Mouse (Mus musculus): ENCODE measurements around the gene Pcgf1. TPM values are rescaled to one million over a fixed set of nuclear protein-coding genes. Genes with fewer than 3 reads are reported as not detected.

Pcgf1 gene
- polyA plus RNA-seq, 1 experiment from 2014 or later, result 43.1 TPM

MicroRNAs within 50 kb of the gene (microRNA counts, 519-probe panel; counts per million panel counts)
- microRNA mmu-miR-3470a+mmu-miR-3470b, result 971 counts per million, percentile 37 among the panel's probes with 10 or more counts

Small RNA genes lying within 50 kb of the gene (microRNA-seq; reads per million reads assigned to microRNA genes)
- gene Mir3470a, result not detected
- gene Mir7040, result 0.79 reads per million

Other genes starting within 250 kb of the Pcgf1 start
- gene Sema4f, start 138.1 kb upstream of the Pcgf1 start, polyA plus RNA-seq (2015; fragmentation: Nextera tagmentation; extraction: Ambion mirVana), result 1.1 and 1.6 TPM in 2 replicates
- 0.29 and 0.69 TPM in 2 replicates for gene M1ap, start 131.0 kb upstream of the Pcgf1 start, polyA plus RNA-seq (2015; fragmentation: Nextera tagmentation; extraction: Ambion mirVana)
- gene Dok1, start 44.4 kb upstream of the Pcgf1 start, polyA plus RNA-seq (2015; fragmentation: Nextera tagmentation; extraction: Ambion mirVana), result 14.5 and 14.8 TPM in 2 replicates
- 24.4 and 26.1 TPM in 2 replicates for gene Loxl3, start 43.7 kb upstream of the Pcgf1 start, polyA plus RNA-seq (2015; fragmentation: Nextera tagmentation; extraction: Ambion mirVana)
- gene Aup1, start 23.3 kb upstream of the Pcgf1 start, polyA plus RNA-seq (2015; fragmentation: Nextera tagmentation; extraction: Ambion mirVana), result 244 and 260 TPM in 2 replicates
- gene Htra2, start 22.6 kb upstream of the Pcgf1 start, polyA plus RNA-seq (2015; fragmentation: Nextera tagmentation; extraction: Ambion mirVana), result 91.9 and 94.3 TPM in 2 replicates
- 5.0 and 5.2 TPM in 2 replicates for gene Dqx1, start 20.0 kb upstream of the Pcgf1 start, polyA plus RNA-seq (2015; fragmentation: Nextera tagmentation; extraction: Ambion mirVana)
- gene Tlx2, start 7.6 kb upstream of the Pcgf1 start, polyA plus RNA-seq (2015; fragmentation: Nextera tagmentation; extraction: Ambion mirVana), result 0.49 and 0.73 TPM in 2 replicates
- 8.6 TPM in 2 replicates for gene Lbx2, start 8.5 kb downstream of the Pcgf1 start, polyA plus RNA-seq (2015; fragmentation: Nextera tagmentation; extraction: Ambion mirVana)
- 3.5 and 3.9 TPM in 2 replicates for gene Ccdc142, start 23.7 kb downstream of the Pcgf1 start, polyA plus RNA-seq (2015; fragmentation: Nextera tagmentation; extraction: Ambion mirVana)
- 2.8 and 3.3 TPM in 2 replicates for gene Gm42688, start 23.7 kb downstream of the Pcgf1 start, polyA plus RNA-seq (2015; fragmentation: Nextera tagmentation; extraction: Ambion mirVana)
- gene Mrpl53, start 31.2 kb downstream of the Pcgf1 start, polyA plus RNA-seq (2015; fragmentation: Nextera tagmentation; extraction: Ambion mirVana), result 131 and 143 TPM in 2 replicates
- gene Mogs, start 37.6 kb downstream of the Pcgf1 start, polyA plus RNA-seq (2015; fragmentation: Nextera tagmentation; extraction: Ambion mirVana), result 10.6 and 34.9 TPM in 2 replicates
- 159 and 160 TPM in 2 replicates for gene Wbp1, start 43.7 kb downstream of the Pcgf1 start, polyA plus RNA-seq (2015; fragmentation: Nextera tagmentation; extraction: Ambion mirVana)
- gene Ino80b, start 47.6 kb downstream of the Pcgf1 start, polyA plus RNA-seq (2015; fragmentation: Nextera tagmentation; extraction: Ambion mirVana), result 14.2 TPM in 2 replicates
- 43.0 and 43.9 TPM in 2 replicates for gene Rtkn, start 57.6 kb downstream of the Pcgf1 start, polyA plus RNA-seq (2015; fragmentation: Nextera tagmentation; extraction: Ambion mirVana)
- gene Wdr54, start 78.5 kb downstream of the Pcgf1 start, polyA plus RNA-seq (2015; fragmentation: Nextera tagmentation; extraction: Ambion mirVana), result 7.7 and 8.0 TPM in 2 replicates
- 2.6 and 2.8 TPM in 2 replicates for gene 1700003E16Rik, start 78.5 kb downstream of the Pcgf1 start, polyA plus RNA-seq (2015; fragmentation: Nextera tagmentation; extraction: Ambion mirVana)
- 97.7 and 101 TPM in 2 replicates for gene Dctn1, start 88.1 kb downstream of the Pcgf1 start, polyA plus RNA-seq (2015; fragmentation: Nextera tagmentation; extraction: Ambion mirVana)
- gene Slc4a5, start 142.0 kb downstream of the Pcgf1 start, polyA plus RNA-seq (2015; fragmentation: Nextera tagmentation; extraction: Ambion mirVana), result 0.72 and 0.91 TPM in 2 replicates
- 38.5 and 40.5 TPM in 2 replicates for gene Mthfd2, start 248.0 kb downstream of the Pcgf1 start, polyA plus RNA-seq (2015; fragmentation: Nextera tagmentation; extraction: Ambion mirVana)
- gene Mob1a, start 248.1 kb downstream of the Pcgf1 start, polyA plus RNA-seq (2015; fragmentation: Nextera tagmentation; extraction: Ambion mirVana), result 70.0 and 73.8 TPM in 2 replicates